Mouse (Mus musculus): ENCODE results near the gene Slfn5. TPM values are rescaled to one million over a fixed set of nuclear protein-coding genes. Genes with fewer than 3 reads are reported as not detected.
A peak's percentile ranks its signal among the peaks of the same experiment; 100 is the strongest.
"Not testable (repeated sequence)": the region's sequence is repeated elsewhere in the genome, so short reads cannot be mapped to it uniquely, and the experiment has no call there.

The Slfn5 gene
- polyA plus RNA-seq, 1 experiment from 2014 or later = 4.2 TPM

DNA sequence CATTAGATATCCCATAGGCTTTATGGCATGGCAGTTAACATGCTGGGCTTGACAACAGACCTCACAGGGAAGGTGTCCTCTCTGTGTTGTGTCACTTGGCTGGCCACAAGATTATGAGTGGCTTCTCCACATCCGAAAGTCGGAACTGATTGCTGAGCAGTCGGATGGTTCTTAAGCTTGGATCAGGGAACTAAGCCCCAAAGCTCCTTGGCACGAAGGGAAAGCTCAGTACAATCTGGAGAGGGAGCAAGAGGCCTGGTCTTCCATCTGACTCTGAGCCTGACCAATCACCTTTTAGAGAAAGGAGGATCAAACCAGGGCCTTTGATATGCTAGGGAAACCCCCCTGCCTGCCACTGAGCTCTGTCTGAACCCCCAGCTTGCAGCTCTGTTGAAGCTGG, 29.5 kb upstream of the Slfn5 start:
- no peak for ATAC-seq (ENCODE audit: borderline replicate concordance, extremely low read depth, low FRiP score, low TSS enrichment)
- H3K9me3 ChIP-seq = no peaks in the 10 kb centered on the region
- no peak overlapping the region for H3K4me2 ChIP-seq
- no peak overlapping the region for H3K9ac ChIP-seq
- no peak overlapping the region for H3K4me3 ChIP-seq
- 71% methylated on average over 4 of the region's 4 CpGs for WGBS
- H3K27me3 ChIP-seq = peaks cover 6% of the 10 kb centered on the region
- no peak overlapping the region for H3K27ac ChIP-seq
- H3K4me1 ChIP-seq = no peaks in the 10 kb centered on the region
- no peaks in the 10 kb centered on the region for H3K36me3 ChIP-seq

DNA sequence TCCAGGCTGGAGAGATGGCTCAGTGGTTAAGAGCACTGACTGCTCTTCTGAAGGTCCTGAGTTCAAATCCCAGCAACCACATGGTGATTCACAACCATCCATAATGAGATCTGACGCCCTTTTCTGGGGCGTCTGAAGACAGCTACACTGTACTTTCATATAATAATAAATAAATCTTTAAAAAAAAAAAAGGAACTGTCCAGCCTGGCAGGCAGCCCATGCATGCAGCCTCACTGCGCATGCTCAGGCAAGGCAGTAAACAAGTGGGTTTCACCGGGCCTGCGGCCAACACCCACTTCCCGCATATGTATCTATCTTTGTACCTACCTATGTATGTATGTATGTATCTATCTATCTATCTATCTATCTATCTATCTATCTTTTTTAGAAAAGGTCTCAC, 27.2 kb upstream of the Slfn5 start:
- peaks cover 22% of the 10 kb centered on the region for H3K27me3 ChIP-seq
- not testable (repeated sequence) for H3K9me3 ChIP-seq

DNA sequence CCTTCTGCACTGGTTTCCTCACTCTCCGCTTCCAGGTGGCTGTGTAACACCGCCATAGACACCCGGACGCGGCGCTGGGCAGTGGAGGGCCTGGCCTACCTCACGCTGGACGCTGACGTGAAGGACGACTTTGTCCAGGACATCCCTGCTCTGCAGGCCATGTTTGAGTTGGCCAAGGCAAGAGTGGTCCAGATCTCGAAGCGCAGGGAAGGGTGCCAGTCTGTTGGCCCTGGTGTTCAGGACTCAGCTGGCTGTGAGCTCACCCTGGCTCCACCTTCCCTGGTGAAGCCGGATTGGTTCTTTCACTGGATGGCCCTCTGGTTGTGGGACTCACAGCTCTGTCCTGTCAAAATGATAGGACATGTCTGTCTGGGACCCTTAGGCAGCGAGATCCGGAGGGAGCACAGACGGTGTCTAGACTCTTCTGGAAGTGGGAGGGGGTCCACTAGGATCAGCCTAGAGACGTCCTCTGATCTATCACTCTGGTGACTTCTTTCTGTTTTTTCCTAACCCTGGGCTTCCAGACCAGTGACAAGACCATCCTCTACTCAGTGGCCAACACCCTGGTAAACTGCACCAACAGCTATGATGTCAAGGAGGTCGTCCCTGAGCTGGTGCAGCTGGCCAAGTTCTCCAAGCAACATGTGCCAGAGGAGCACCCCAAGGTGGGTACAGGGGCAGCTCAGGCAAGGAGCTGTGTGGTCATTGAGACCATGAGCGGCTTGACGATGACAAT, 22.1 kb upstream of the Slfn5 start:
- WGBS = 32% methylated on average over 20 of the region's 20 CpGs
- Histone ChIP-seq H3K27me3 (peaks cover 45% of the 10 kb centered on the region), H3K9me3 (no peaks in the 10 kb centered on the region), H3K4me3 (no peak overlapping the region), H3K27ac (no peak overlapping the region), H3K4me2 (no peak overlapping the region), H3K36me3 (no peaks in the 10 kb centered on the region), H3K4me1 (peaks cover 7% of the 10 kb centered on the region), H3K9ac (no peak overlapping the region)
- no peak for ATAC-seq (ENCODE audit: borderline replicate concordance, extremely low read depth, low FRiP score, low TSS enrichment)

More for the DNA sequence above, 27.2 kb upstream of the Slfn5 start:
- WGBS = 44% methylated on average over 6 of the region's 6 CpGs
- H3K27ac ChIP-seq; H3K4me3 ChIP-seq; H3K36me3 ChIP-seq; H3K4me2 ChIP-seq; H3K4me1 ChIP-seq; H3K9ac ChIP-seq; ATAC-seq (ENCODE audit: borderline replicate concordance, extremely low read depth, low FRiP score, low TSS enrichment): not testable (repeated sequence)

DNA sequence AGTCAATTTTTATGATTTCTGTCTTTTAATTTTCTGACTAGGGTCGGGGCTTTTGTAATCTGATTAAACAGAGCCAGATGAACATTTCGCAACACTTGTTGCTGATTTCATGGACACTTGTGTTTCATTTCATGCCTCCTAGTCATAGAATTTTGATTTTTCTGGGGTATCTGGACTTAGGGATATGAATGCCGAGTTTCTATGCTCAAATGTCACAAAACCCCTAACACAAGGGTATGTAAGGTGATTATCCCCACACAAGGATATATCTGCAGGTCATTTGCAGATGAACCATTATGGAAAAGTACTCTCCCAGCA, 21.6 kb upstream of the Slfn5 start:
- ATAC-seq (ENCODE audit: borderline replicate concordance, extremely low read depth, low FRiP score, low TSS enrichment) = no peak
- Histone ChIP-seq H3K27me3 (peaks cover 50% of the 10 kb centered on the region), H3K4me2 (no peak overlapping the region), H3K27ac (no peak overlapping the region), H3K36me3 (no peaks in the 10 kb centered on the region), H3K4me3 (no peak overlapping the region), H3K4me1 (peaks cover 7% of the 10 kb centered on the region), H3K9ac (no peak overlapping the region), H3K9me3 (no peaks in the 10 kb centered on the region)
- 30% methylated on average over 3 of the region's 3 CpGs for WGBS

DNA sequence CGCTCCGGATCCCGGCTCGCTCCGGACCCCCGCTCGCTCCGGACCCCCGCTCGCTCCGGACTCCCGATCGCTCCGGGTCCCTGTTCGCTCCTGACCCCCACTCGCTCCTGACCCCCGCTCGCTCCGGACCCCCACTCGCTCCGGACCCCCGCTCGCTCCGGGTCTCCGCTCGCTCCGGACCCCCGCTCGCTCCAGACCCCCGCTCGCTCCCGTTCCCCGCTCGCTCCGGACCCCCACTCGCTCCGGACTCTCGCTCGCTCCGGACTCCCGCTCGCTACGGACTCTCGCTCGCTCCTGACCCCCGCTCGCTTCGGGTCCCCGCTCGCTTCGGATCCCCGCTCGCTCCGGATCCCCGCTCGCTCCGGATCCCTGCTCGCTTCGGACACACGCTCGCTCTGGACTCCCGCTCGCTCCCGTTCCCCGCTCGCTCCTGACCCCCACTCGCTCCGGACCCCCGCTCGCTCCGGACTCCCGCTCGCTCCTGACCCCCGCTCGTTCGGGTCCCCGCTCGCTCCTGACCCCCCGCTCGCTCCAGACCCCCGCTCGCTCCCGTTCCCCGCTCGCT, 20.7 kb upstream of the Slfn5 start:
- Histone ChIP-seq H3K4me2 (peak overlapping the region; percentile 94), H3K27me3 (peaks cover 56% of the 10 kb centered on the region), H3K4me3 (peak overlapping the region; percentile 50)
- not testable (repeated sequence) for H3K36me3 ChIP-seq; ATAC-seq (ENCODE audit: borderline replicate concordance, extremely low read depth, low FRiP score, low TSS enrichment); H3K9ac ChIP-seq; H3K27ac ChIP-seq; H3K4me1 ChIP-seq; H3K9me3 ChIP-seq
- 3% methylated on average over 82 of the region's 85 CpGs for WGBS

DNA sequence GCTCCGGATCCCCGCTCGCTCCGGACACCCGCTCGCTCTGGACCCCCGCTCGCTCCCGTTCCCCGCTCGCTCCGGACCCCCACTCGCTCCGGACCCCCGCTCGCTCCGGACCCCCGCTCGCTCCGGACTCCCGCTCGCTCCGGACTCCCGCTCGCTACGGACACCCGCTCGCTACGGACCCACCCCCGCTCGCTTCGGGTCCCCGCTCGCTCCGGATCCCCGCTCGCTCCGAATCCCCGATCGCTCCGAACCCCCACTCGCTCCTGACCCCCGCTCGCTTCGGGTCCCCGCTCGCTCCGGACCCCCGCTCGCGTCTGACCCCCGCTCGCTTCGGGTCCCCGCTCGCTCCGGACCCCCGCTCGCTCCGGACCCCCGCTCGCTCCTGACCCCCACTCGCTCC, 20.0 kb upstream of the Slfn5 start:
- peak overlapping the region; percentile 44 for H3K9ac ChIP-seq
- under 1% methylated on average over 54 of the region's 63 CpGs for WGBS
- not testable (repeated sequence) for ATAC-seq (ENCODE audit: borderline replicate concordance, extremely low read depth, low FRiP score, low TSS enrichment); H3K36me3 ChIP-seq; H3K4me1 ChIP-seq; H3K9me3 ChIP-seq; H3K27ac ChIP-seq
- peak overlapping the region; percentile 94 for H3K4me2 ChIP-seq
- peak overlapping the region; percentile 50 for H3K4me3 ChIP-seq
- peaks cover 63% of the 10 kb centered on the region for H3K27me3 ChIP-seq

DNA sequence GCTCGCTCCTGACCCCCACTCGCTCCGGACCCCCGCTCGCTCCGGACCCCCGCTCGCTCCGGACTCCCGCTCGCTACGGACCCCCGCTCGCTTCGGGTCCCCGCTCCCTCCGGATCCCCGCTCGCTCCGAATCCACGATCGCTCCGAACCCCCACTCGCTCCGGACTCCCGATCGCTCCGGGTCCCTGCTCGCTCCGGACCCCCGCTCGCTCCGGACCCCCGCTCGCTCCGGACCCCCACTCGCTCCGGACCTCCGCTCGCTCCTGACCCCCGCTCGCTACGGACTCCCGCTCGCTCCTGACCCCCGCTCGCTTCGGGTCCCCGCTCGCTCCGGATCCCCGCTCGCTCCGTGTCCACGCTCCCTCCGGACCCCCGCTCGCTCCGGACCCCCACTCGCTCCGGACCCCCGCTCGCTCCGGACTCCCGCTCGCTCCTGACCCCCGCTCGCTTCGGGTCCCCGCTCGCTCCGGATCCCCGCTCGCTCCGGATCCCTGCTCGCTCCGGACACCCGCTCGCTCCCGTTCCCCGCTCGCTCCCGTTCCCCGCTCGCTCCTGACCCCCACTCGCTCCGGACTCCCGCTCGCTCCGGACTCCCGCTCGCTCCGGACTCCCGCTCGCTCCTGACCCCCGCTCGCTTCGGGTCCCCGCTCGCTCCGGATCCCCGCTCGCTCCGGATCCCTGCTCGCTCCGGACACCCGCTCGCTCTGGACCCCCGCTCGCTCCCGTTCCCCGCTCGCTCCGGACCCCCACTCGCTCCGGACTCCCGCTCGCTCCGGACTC, 19.3 kb upstream of the Slfn5 start:
- not testable (repeated sequence) for H3K36me3 ChIP-seq
- H3K27me3 ChIP-seq = peaks cover 66% of the 10 kb centered on the region
- under 1% methylated on average over 104 of the region's 119 CpGs for WGBS

DNA sequence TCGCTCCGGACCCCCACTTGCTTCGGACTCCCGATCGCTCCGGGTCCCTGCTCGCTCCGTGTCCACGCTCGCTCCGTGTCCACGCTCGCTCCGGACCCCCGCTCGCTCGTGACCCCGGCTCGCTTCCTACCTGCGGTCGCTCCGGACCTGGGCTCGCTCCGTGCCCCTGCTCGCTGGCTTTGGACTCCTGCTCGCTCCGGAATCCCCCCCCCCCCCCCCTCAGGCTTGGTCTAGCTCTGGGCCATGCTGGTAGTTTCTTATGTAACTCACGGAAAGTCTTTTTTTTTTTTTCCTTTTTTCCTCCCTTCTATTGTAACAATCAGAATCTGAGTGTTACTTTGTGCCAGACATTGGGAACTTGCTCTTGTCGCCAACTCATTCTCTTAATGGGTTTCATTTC, 18.0 kb upstream of the Slfn5 start:
- Histone ChIP-seq H3K27ac (no peak overlapping the region), H3K36me3 (no peaks in the 10 kb centered on the region), H3K27me3 (peaks cover 60% of the 10 kb centered on the region), H3K4me3 (peak overlapping the region; percentile 50), H3K9me3 (no peaks in the 10 kb centered on the region), H3K9ac (peak overlapping the region; percentile 38), H3K4me1 (peaks cover 7% of the 10 kb centered on the region), H3K4me2 (peak overlapping the region; percentile 94)
- 2% methylated on average over 29 of the region's 29 CpGs for WGBS
- ATAC-seq (ENCODE audit: borderline replicate concordance, extremely low read depth, low FRiP score, low TSS enrichment) = no peak

More for the DNA sequence above, 19.3 kb upstream of the Slfn5 start:
- not testable (repeated sequence) for H3K9me3 ChIP-seq; ATAC-seq (ENCODE audit: borderline replicate concordance, extremely low read depth, low FRiP score, low TSS enrichment); H3K27ac ChIP-seq; H3K4me1 ChIP-seq
- Histone ChIP-seq H3K9ac (peak overlapping the region; percentile 44), H3K4me3 (peak overlapping the region; percentile 50), H3K4me2 (peak overlapping the region; percentile 94)

DNA sequence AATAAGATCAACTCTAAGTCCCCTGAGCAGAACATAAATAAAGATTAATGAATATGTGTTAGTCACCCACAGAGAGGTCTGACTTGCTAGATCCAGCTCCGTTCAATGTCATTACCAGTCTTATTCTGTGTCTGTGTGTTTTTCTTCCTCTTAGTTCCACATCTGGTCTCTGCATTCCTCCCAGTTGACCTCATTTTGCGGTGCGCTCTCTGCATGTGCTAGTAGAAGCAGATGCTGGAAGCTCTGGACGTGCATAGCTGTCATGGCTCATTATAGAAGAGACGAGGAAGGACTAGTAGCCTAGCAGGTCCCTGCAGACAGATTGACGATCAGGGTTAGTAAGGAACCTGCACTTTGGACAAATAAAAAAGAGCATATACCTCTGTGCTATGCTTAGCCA, 7.8 kb upstream of the Slfn5 start:
- Histone ChIP-seq H3K4me1 (no peaks in the 10 kb centered on the region), H3K9me3 (no peaks in the 10 kb centered on the region), H3K36me3 (no peaks in the 10 kb centered on the region), H3K4me2 (no peak overlapping the region), H3K27ac (no peak overlapping the region), H3K9ac (no peak overlapping the region), H3K27me3 (no peaks in the 10 kb centered on the region), H3K4me3 (no peak overlapping the region)
- no peak for ATAC-seq (ENCODE audit: borderline replicate concordance, extremely low read depth, low FRiP score, low TSS enrichment)
- 68% methylated on average over 6 of the region's 6 CpGs for WGBS

DNA sequence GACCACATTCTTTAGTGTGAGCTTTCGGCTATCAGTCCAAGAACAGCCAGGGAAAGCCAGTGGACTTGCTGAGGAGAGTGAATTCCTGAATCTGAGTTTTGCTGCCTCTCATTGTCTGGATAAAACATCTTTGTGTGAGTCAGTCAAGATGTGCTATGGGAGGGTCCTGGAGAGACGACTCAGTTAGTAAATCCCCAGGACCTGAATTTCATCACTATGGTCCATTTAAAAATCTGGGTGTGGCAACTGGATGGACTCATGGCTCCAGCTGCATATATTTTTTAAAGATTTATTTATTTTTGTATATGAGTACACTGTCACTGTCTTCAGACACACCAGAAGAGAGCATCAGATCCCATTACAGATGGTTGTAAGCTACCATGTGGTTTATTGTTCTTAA, 5.5 kb upstream of the Slfn5 start:
- Histone ChIP-seq H3K4me2 (no peak overlapping the region), H3K4me1 (no peaks in the 10 kb centered on the region), H3K27ac (no peak overlapping the region), H3K27me3 (peaks cover 14% of the 10 kb centered on the region), H3K9ac (no peak overlapping the region), H3K9me3 (no peaks in the 10 kb centered on the region), H3K4me3 (no peak overlapping the region), H3K36me3 (no peaks in the 10 kb centered on the region)
- ATAC-seq (ENCODE audit: borderline replicate concordance, extremely low read depth, low FRiP score, low TSS enrichment) = no peak
- WGBS = 44% methylated on average over 2 of the region's 2 CpGs

DNA sequence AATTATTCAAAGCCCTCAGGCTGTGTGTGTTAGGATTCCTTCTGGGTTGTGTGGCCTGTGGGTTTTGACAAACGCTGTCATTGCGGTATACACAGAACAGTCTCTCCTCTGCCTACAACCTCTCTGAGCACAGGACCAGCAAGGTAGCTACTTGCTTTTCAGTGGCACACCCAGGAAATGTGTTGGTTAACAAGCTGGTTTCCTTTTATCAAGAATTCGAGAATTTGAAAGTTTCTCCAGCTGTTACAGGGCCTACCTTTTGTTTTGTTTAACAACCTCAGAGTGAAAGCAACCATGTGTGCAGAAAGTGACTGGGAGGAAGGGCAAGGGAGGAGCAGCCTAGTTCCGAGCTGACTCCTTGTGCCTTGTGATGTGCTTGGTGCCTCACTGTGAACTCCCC, 3.7 kb upstream of the Slfn5 start:
- WGBS = 53% methylated on average over 4 of the region's 4 CpGs
- no peak for ATAC-seq (ENCODE audit: borderline replicate concordance, extremely low read depth, low FRiP score, low TSS enrichment)
- Histone ChIP-seq H3K9me3 (no peaks in the 10 kb centered on the region), H3K36me3 (no peaks in the 10 kb centered on the region), H3K4me1 (0 out of 2 replicates have a peak, but pooled peaks cover 3% of the 10 kb centered on the region), H3K4me2 (no peak overlapping the region), H3K4me3 (no peak overlapping the region), H3K27ac (no peak overlapping the region), H3K27me3 (peaks cover 32% of the 10 kb centered on the region), H3K9ac (no peak overlapping the region)

DNA sequence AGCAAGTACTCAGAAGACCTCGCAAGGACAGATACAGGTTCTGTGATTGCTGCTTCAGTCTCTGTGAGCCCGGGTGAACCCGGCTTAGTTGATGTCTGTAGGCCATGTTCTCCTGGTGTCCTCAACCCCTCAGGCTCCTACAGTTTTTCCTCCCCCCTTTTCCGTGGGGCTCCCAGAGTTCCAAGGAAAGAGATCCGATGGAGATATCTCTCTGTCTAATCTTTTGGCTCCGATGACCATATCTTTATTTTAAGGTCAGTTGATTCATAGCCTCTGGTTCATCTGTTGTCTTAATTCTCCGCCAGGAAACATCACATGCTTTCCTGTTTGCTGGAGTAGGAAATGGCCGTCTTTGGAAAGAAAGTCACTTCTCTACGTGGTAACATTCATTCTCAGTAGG, 2.1 kb upstream of the Slfn5 start:
- Histone ChIP-seq H3K36me3 (no peaks in the 10 kb centered on the region), H3K27ac (no peak overlapping the region), H3K4me3 (no peak overlapping the region), H3K27me3 (peaks cover 44% of the 10 kb centered on the region), H3K4me2 (no peak overlapping the region), H3K4me1 (0 out of 2 replicates have a peak, but pooled peaks cover 3% of the 10 kb centered on the region), H3K9me3 (no peaks in the 10 kb centered on the region), H3K9ac (no peak overlapping the region)
- no peak for ATAC-seq (ENCODE audit: borderline replicate concordance, extremely low read depth, low FRiP score, low TSS enrichment)
- 69% methylated on average over 9 of the region's 9 CpGs for WGBS
